Mouse (Mus musculus): ENCODE measurements around the gene Stard13. TPM values are rescaled to one million over a fixed set of nuclear protein-coding genes. Genes with fewer than 3 reads are reported as not detected.
A peak's percentile ranks its signal among the peaks of the same experiment; 100 is the strongest.

The Stard13 gene
- polyA plus RNA-seq, 1 experiment from 2014 or later = 19.1 TPM

DNA sequence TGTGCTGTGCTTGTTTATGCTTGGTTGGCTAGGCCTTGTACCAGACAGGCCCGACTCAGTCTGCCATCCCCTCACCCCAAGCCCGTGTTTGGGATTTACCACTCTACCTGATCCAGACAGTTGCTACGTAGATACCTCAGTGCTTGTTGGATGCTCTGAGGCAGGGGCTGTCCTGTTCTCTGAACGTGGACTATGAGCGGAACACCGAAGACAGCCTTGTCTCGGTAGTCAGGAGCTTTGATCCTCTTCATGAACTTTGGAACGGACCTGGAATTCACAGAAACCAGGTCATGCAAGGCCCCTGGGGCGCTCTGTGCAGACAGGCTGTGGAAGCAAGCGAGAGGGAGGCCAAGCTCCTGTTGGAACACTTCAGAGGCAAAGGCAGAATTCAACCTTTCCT, 174.3 kb downstream of the Stard13 start:
- WGBS = 82% methylated on average over 10 of the region's 10 CpGs
- no peaks in the 10 kb centered on the region for H3K27me3 ChIP-seq (ENCODE audit: control insufficient read depth, insufficient read depth, low read length)
- peaks cover 22% of the 10 kb centered on the region for H3K36me3 ChIP-seq (ENCODE audit: control insufficient read depth, insufficient read depth, low read length)
- H3K27ac ChIP-seq (ENCODE audit: low read length) = 0 out of 2 replicates have a peak overlapping the region, but pooled peaks have one; percentile 28
- H3K9me3 ChIP-seq (replicated peaks; ENCODE audit: control insufficient read depth, low read length) = peaks cover 10% of the 10 kb centered on the region
- H3K9ac ChIP-seq (ENCODE audit: low read length) = no peak overlapping the region
- no peak overlapping the region for H3K4me2 ChIP-seq (ENCODE audit: low read depth, low read length)
- no peak for ATAC-seq (ENCODE audit: insufficient read depth, low FRiP score)
- H3K4me1 ChIP-seq (ENCODE audit: control insufficient read depth, insufficient read depth, low read length) = peaks cover 21% of the 10 kb centered on the region
- H3K4me3 ChIP-seq (replicated peaks; ENCODE audit: low read length) = no peak overlapping the region

DNA sequence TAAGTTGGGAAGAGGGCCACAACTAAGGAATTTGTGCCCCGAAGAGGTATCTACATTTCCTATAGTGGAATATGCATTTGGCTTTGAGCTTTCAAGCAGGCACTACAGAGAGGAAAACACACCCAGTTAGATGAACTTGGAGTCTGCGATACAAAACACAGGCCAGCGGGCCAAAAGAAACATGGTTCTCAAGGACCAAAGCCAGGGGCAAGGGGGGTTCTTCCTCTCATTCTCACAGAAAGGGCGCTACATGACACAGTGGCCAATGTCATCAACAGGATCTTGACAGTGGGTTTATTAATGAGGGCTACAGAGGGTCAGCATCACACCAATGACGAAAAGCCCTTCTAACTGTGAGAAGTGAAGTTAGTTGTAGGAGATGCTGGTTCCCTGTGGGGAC, 175.9 kb downstream of the Stard13 start:
- Histone ChIP-seq H3K4me1 (ENCODE audit: control insufficient read depth, insufficient read depth, low read length) (peaks cover 25% of the 10 kb centered on the region), H3K4me2 (ENCODE audit: low read depth, low read length) (no peak overlapping the region), H3K9me3 (replicated peaks; ENCODE audit: control insufficient read depth, low read length) (peaks cover 9% of the 10 kb centered on the region), H3K4me3 (replicated peaks; ENCODE audit: low read length) (no peak overlapping the region), H3K27ac (ENCODE audit: low read length) (no peak overlapping the region), H3K27me3 (ENCODE audit: control insufficient read depth, insufficient read depth, low read length) (no peaks in the 10 kb centered on the region), H3K36me3 (ENCODE audit: control insufficient read depth, insufficient read depth, low read length) (peaks cover 16% of the 10 kb centered on the region), H3K9ac (ENCODE audit: low read length) (no peak overlapping the region)
- ATAC-seq (ENCODE audit: insufficient read depth, low FRiP score) = no peak
- 81% methylated on average over 5 of the region's 5 CpGs for WGBS

DNA sequence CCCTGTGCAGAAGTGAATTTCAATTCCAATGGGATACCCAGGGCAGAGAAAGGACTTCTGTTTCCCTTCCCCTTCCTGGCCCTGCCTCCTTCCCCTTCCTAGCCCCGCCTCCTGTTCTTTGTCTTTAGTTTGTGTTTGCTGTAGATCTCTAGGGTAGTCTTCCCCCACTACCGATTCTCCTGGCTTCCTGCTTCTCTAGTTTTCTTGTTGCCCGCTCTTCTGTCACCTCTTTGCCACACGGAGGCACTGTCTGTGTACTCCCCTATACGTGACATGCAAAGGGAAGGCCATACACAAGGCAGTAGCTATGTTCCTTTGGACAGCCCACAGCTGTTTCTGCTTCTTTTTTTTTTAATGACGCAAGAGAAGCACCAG, 176.7 kb downstream of the Stard13 start:
- Histone ChIP-seq H3K4me1 (ENCODE audit: control insufficient read depth, insufficient read depth, low read length) (peaks cover 25% of the 10 kb centered on the region), H3K9ac (ENCODE audit: low read length) (no peak overlapping the region), H3K9me3 (replicated peaks; ENCODE audit: control insufficient read depth, low read length) (peaks cover 4% of the 10 kb centered on the region), H3K4me2 (ENCODE audit: low read depth, low read length) (no peak overlapping the region), H3K27ac (ENCODE audit: low read length) (peak overlapping the region; percentile 64), H3K36me3 (ENCODE audit: control insufficient read depth, insufficient read depth, low read length) (peaks cover 15% of the 10 kb centered on the region), H3K27me3 (ENCODE audit: control insufficient read depth, insufficient read depth, low read length) (no peaks in the 10 kb centered on the region), H3K4me3 (replicated peaks; ENCODE audit: low read length) (no peak overlapping the region)
- 37% methylated on average over 6 of the region's 6 CpGs for WGBS
- ATAC-seq (ENCODE audit: insufficient read depth, low FRiP score) = peak; percentile 62; the same call in 1 of the 2 replicates

DNA sequence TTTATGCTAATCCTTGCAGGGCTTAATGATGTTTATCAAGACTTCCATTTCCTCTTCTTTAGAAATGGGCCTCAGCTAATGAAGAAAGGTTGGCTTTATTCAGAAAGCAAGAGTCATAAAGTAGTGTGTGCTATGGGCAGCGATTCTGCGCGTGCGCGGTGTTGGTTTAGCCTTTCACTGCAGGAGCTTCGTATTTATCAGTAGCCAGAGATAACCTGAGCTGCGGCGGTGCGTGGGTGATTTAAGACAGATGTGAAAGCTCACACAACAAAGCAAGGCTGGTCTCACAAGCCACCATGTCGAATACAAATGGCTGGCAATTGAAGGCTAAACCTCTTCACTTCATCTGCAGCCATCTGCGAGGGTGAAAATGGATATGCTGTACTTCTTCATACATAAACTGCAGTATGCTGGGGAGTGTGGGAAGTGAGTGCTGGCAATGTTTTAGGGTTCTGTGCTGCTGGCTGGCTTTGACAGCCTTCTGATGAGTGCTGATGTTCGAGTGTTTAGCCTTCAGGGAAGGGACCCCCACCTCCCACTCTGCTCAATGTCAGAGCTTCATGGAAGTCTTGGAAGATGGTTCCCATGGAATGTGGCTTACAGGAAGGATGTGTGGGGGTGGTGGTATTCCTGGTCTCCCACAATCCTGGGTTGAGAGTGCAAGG, 177.2 kb downstream of the Stard13 start:
- WGBS = 30% methylated on average over 12 of the region's 12 CpGs
- Histone ChIP-seq H3K27ac (ENCODE audit: low read length) (peak overlapping the region; percentile 64), H3K9ac (ENCODE audit: low read length) (no peak overlapping the region), H3K36me3 (ENCODE audit: control insufficient read depth, insufficient read depth, low read length) (peaks cover 13% of the 10 kb centered on the region), H3K27me3 (ENCODE audit: control insufficient read depth, insufficient read depth, low read length) (no peaks in the 10 kb centered on the region), H3K4me3 (replicated peaks; ENCODE audit: low read length) (no peak overlapping the region), H3K4me2 (ENCODE audit: low read depth, low read length) (no peak overlapping the region), H3K9me3 (replicated peaks; ENCODE audit: control insufficient read depth, low read length) (peaks cover 3% of the 10 kb centered on the region; the same call in 1 of the 2 replicates), H3K4me1 (ENCODE audit: control insufficient read depth, insufficient read depth, low read length) (peaks cover 25% of the 10 kb centered on the region)
- 0 out of 2 replicates have a peak, but pooled peaks have one; percentile 24 for ATAC-seq (ENCODE audit: insufficient read depth, low FRiP score)

DNA sequence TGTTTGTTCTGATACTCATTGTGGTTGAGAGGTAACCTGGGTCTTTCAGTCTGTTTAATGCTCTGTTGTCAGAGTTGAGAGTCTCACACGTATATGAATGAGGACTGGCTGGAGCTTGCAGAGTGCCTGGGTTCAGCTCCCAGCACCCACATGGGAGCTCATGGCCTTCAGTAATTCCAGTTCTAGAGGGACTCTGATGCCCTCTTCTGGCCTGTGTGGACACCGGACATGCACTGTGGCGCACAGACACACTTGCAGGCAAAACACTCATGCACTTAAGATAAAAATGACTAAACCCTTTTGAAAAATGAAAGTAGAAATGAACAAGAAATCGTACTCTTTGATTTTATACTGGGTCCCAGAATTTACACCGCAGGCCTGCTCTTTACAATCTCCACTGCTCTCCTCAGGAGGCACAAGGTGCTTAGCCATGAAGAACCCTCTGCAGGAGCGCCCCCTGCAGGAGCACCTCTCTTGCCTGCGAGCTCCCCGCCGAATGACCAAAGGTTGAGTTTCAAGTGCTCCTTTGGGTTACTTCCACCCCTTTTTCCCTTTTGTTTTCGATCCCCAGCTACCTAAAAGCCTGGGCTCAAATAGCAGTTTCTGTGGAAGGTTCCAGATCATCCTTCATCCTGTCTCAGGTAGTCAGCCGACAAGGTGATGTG, 178.1 kb downstream of the Stard13 start:
- no peak for ATAC-seq (ENCODE audit: insufficient read depth, low FRiP score)

DNA sequence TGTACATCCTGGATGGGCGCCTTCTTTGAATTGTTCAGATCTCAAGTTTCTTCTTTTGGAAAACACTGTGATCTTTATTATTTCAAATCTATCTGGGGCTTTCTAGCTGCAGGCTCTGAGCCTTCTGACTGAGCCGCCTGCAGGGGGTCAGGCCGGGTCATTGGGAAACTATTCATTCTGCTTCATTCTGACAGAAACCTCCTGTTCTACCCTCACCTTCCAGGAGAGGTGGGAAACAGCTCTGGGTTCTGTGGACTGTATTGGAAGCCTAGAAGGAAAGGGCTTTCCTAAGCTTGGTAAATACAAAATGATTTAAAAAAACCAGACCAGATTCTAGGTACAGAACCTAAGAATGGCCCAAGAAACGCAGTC, 178.9 kb downstream of the Stard13 start:
- H3K9ac ChIP-seq (ENCODE audit: low read length) = no peak overlapping the region
- ATAC-seq (ENCODE audit: insufficient read depth, low FRiP score) = no peak
- 44% methylated on average over 4 of the region's 4 CpGs for WGBS

More for the DNA sequence above, 178.1 kb downstream of the Stard13 start:
- WGBS = 86% methylated on average over 11 of the region's 11 CpGs
- Histone ChIP-seq H3K4me3 (replicated peaks; ENCODE audit: low read length) (no peak overlapping the region), H3K36me3 (ENCODE audit: control insufficient read depth, insufficient read depth, low read length) (peaks cover 16% of the 10 kb centered on the region), H3K9me3 (replicated peaks; ENCODE audit: control insufficient read depth, low read length) (peaks cover 3% of the 10 kb centered on the region; the same call in 1 of the 2 replicates), H3K4me2 (ENCODE audit: low read depth, low read length) (no peak overlapping the region), H3K27ac (ENCODE audit: low read length) (peak overlapping the region; percentile 64), H3K4me1 (ENCODE audit: control insufficient read depth, insufficient read depth, low read length) (peaks cover 25% of the 10 kb centered on the region), H3K27me3 (ENCODE audit: control insufficient read depth, insufficient read depth, low read length) (no peaks in the 10 kb centered on the region), H3K9ac (ENCODE audit: low read length) (no peak overlapping the region)

DNA sequence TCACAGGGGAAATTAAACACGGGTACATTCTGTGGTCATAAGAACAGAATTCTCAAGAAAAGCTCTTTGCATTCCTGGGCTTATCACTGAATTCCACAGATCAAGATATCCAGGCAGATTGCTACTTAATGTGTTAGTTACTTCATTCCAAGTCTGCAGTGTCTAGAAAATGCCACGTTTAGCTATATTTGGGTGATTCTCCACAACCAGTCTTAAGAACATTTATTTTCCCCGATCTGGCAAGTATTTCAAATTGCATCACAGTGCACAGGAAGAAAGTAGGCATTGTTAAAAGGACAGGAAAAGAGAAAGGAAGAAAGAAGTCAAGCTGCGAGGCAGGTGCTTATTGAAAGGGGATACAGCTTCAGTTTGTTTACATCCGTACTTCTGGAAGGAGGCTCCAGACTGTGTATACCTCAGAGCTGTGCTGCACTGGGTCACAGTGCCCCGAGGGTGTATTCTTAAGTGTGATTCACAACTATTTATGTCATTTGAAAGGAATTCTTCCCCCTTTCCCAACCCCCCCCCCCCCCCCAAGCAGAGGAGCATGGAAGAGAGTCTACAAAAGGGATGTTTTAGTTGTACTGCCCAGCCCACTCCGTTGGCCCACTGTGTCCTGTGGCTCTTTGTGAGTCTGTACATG, 179.4 kb downstream of the Stard13 start:
- H3K4me2 ChIP-seq (ENCODE audit: low read depth, low read length) = no peak overlapping the region
- peak; percentile 70; the same call in 1 of the 2 replicates for ATAC-seq (ENCODE audit: insufficient read depth, low FRiP score)
- peak overlapping the region; percentile 48 for H3K27ac ChIP-seq (ENCODE audit: low read length)
- no peak overlapping the region for H3K4me3 ChIP-seq (replicated peaks; ENCODE audit: low read length)
- H3K9me3 ChIP-seq (replicated peaks; ENCODE audit: control insufficient read depth, low read length) = peaks cover 3% of the 10 kb centered on the region; the same call in 1 of the 2 replicates
- peaks cover 16% of the 10 kb centered on the region for H3K36me3 ChIP-seq (ENCODE audit: control insufficient read depth, insufficient read depth, low read length)
- H3K9ac ChIP-seq (ENCODE audit: low read length) = no peak overlapping the region
- H3K4me1 ChIP-seq (ENCODE audit: control insufficient read depth, insufficient read depth, low read length) = peaks cover 25% of the 10 kb centered on the region
- 20% methylated on average over 7 of the region's 7 CpGs for WGBS
- no peaks in the 10 kb centered on the region for H3K27me3 ChIP-seq (ENCODE audit: control insufficient read depth, insufficient read depth, low read length)

More for the DNA sequence above, 178.9 kb downstream of the Stard13 start:
- no peaks in the 10 kb centered on the region for H3K27me3 ChIP-seq (ENCODE audit: control insufficient read depth, insufficient read depth, low read length)
- peak overlapping the region; percentile 48 for H3K27ac ChIP-seq (ENCODE audit: low read length)
- H3K4me3 ChIP-seq (replicated peaks; ENCODE audit: low read length) = no peak overlapping the region
- H3K9me3 ChIP-seq (replicated peaks; ENCODE audit: control insufficient read depth, low read length) = peaks cover 3% of the 10 kb centered on the region; the same call in 1 of the 2 replicates
- peaks cover 25% of the 10 kb centered on the region for H3K4me1 ChIP-seq (ENCODE audit: control insufficient read depth, insufficient read depth, low read length)
- H3K4me2 ChIP-seq (ENCODE audit: low read depth, low read length) = no peak overlapping the region
- H3K36me3 ChIP-seq (ENCODE audit: control insufficient read depth, insufficient read depth, low read length) = peaks cover 16% of the 10 kb centered on the region

DNA sequence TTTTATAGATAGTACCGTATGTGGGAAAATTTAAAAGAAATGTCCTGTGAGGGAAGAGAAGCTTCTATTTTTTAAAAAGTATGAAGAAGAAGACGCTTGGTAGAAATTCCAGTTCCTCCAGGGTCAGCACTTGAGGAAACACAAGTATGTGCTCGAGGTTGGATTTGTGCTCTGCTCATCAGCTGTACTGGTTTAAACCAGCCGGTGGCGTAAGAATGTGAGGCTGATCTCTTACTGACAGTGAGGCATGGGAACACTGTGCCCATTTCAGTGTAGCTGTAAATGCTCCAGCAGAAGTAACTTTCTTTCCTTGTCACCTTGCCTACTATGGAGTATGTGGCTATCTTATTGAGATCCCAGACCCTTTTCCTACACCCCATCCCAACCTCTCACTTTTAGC, 180.4 kb downstream of the Stard13 start:
- H3K27me3 ChIP-seq (ENCODE audit: control insufficient read depth, insufficient read depth, low read length) = no peaks in the 10 kb centered on the region
- 86% methylated on average over 5 of the region's 5 CpGs for WGBS
- no peak overlapping the region for H3K9ac ChIP-seq (ENCODE audit: low read length)
- no peak overlapping the region for H3K4me2 ChIP-seq (ENCODE audit: low read depth, low read length)
- H3K36me3 ChIP-seq (ENCODE audit: control insufficient read depth, insufficient read depth, low read length) = peaks cover 16% of the 10 kb centered on the region
- H3K27ac ChIP-seq (ENCODE audit: low read length) = no peak overlapping the region
- ATAC-seq (ENCODE audit: insufficient read depth, low FRiP score) = no peak
- peaks cover 3% of the 10 kb centered on the region; the same call in 1 of the 2 replicates for H3K9me3 ChIP-seq (replicated peaks; ENCODE audit: control insufficient read depth, low read length)
- H3K4me1 ChIP-seq (ENCODE audit: control insufficient read depth, insufficient read depth, low read length) = peaks cover 25% of the 10 kb centered on the region
- no peak overlapping the region for H3K4me3 ChIP-seq (replicated peaks; ENCODE audit: low read length)

DNA sequence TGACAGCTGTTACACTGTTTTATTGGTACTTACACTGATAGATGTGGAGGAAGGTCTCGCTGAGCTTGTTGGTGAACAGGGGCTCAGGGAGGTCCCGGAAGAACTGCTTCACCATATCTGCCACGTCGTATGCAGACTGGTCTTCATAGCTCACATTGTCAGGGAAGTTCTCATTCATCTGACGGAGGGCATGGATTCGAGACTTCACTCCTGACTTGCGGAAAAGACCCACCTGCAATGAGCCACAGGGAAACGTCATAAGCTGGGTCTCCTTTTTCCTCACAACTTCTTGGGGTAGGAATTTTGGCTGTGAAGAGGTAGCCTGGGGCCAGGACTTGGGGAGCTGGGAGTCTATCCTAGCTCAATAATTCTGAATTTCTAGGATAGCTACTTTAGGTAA, 181.3 kb downstream of the Stard13 start:
- ATAC-seq (ENCODE audit: insufficient read depth, low FRiP score) = no peak

More for the DNA sequence above, 181.3 kb downstream of the Stard13 start:
- Histone ChIP-seq H3K4me1 (ENCODE audit: control insufficient read depth, insufficient read depth, low read length) (peaks cover 24% of the 10 kb centered on the region), H3K4me3 (replicated peaks; ENCODE audit: low read length) (no peak overlapping the region), H3K36me3 (ENCODE audit: control insufficient read depth, insufficient read depth, low read length) (peaks cover 16% of the 10 kb centered on the region), H3K4me2 (ENCODE audit: low read depth, low read length) (no peak overlapping the region), H3K9ac (ENCODE audit: low read length) (no peak overlapping the region), H3K9me3 (replicated peaks; ENCODE audit: control insufficient read depth, low read length) (peaks cover 3% of the 10 kb centered on the region; the same call in 1 of the 2 replicates), H3K27ac (ENCODE audit: low read length) (no peak overlapping the region), H3K27me3 (ENCODE audit: control insufficient read depth, insufficient read depth, low read length) (no peaks in the 10 kb centered on the region)
- 93% methylated on average over 8 of the region's 8 CpGs for WGBS
